Mouse (Mus musculus) forebrain, embryonic 12.5 days (tissue): ENCODE measurements at regions not wholly inside any gene's neighbourhood (a gene's known extent, or its start where the extent isn't known, plus 50 kb on each side); places are given as distances from the start of the nearest gene placed in this dataset.

Experiments
- ATAC-seq: fragments of 200-750 bp; cut with Nextera tagmentation; 2 replicates; pipeline ENCODE4 v1.8.0; 2017; ENCODE audit warnings: moderate TSS enrichment; ENCODE audit not compliant: low FRiP score
- H3K27ac ChIP-seq: fragments of 300-500 bp; sonication (generic); 2 replicates; pipeline ENCODE4 v1.5.1; 2016; ENCODE audit warnings: mild to moderate bottlenecking
- H3K27me3 ChIP-seq: fragments of 300-500 bp; sonication (generic); 2 replicates; pipeline ENCODE4 v1.6.1; 2016; ENCODE audit warnings: mild to moderate bottlenecking
- H3K36me3 ChIP-seq: fragments of 300-500 bp; sonication (generic); replicated peaks from 2 replicates; pipeline ENCODE4 v1.6.1; 2016; ENCODE audit warnings: mild to moderate bottlenecking
- H3K4me1 ChIP-seq: fragments of 300-500 bp; sonication (generic); 2 replicates; pipeline ENCODE4 v1.6.1; 2016
- H3K4me2 ChIP-seq: fragments of 300-500 bp; sonication (generic); 2 replicates; pipeline ENCODE4 v1.6.1; 2016; ENCODE audit warnings: mild to moderate bottlenecking, moderate library complexity
- H3K4me3 ChIP-seq: fragments of 300-500 bp; sonication (generic); replicated peaks from 2 replicates; pipeline ENCODE4 v1.5.1; 2016; ENCODE audit warnings: mild to moderate bottlenecking
- H3K9ac ChIP-seq: fragments of 300-500 bp; sonication (generic); 2 replicates; pipeline ENCODE4 v1.6.1; 2016; ENCODE audit warnings: mild to moderate bottlenecking
- H3K9me3 ChIP-seq: fragments of 300-500 bp; sonication (generic); 2 replicates; pipeline ENCODE4 v1.6.1; 2016
- WGBS: fragments of 180-500 bp; shearing (Covaris S2); methylation state at CpG from one replicate; pipeline ENCODE4 v1.1.7; 2016; 5-methylcytosine and 5-hydroxymethylcytosine counted together

- ATAC-seq = no peak
- H3K9ac ChIP-seq = no peak overlapping the region
- WGBS = 38% methylated on average over 5 of the region's 5 CpGs
Observed at GRCm38 (mm10) chr4:90094196-90094595, 124.4 kb upstream of the Zfp352 start.

GRCm38 (mm10) chr4:90108858-90109257 is 109.8 kb upstream of the Zfp352 start:
- H3K9me3 ChIP-seq = no peaks in the 10 kb centered on the region
- H3K4me2 ChIP-seq = no peak overlapping the region
- H3K27me3 ChIP-seq = no peaks in the 10 kb centered on the region
- 91% methylated on average over 2 of the region's 2 CpGs for WGBS
- no peaks in the 10 kb centered on the region for H3K4me1 ChIP-seq
- no peak overlapping the region for H3K27ac ChIP-seq
- no peak overlapping the region for H3K4me3 ChIP-seq
- H3K9ac ChIP-seq = no peak overlapping the region
- peak; percentile 46; the same call in 1 of the 2 replicates for ATAC-seq
- H3K36me3 ChIP-seq = no peaks in the 10 kb centered on the region

More at GRCm38 (mm10) chr4:90094196-90094595, 124.4 kb upstream of the Zfp352 start:
- no peaks in the 10 kb centered on the region for H3K27me3 ChIP-seq
- H3K27ac ChIP-seq = no peak overlapping the region
- H3K4me3 ChIP-seq = no peak overlapping the region
- H3K4me1 ChIP-seq = no peaks in the 10 kb centered on the region
- no peaks in the 10 kb centered on the region for H3K9me3 ChIP-seq
- no peak overlapping the region for H3K4me2 ChIP-seq
- no peaks in the 10 kb centered on the region for H3K36me3 ChIP-seq

- H3K4me1 ChIP-seq = no peaks in the 10 kb centered on the region
- H3K9ac ChIP-seq = no peak overlapping the region
- H3K9me3 ChIP-seq = no peaks in the 10 kb centered on the region
- no peaks in the 10 kb centered on the region for H3K36me3 ChIP-seq
- no peaks in the 10 kb centered on the region for H3K27me3 ChIP-seq
- no peak overlapping the region for H3K4me2 ChIP-seq
- no peak overlapping the region for H3K4me3 ChIP-seq
- ATAC-seq = peak; percentile 72; the same call in 1 of the 2 replicates
- no peak overlapping the region for H3K27ac ChIP-seq
Observed at GRCm38 (mm10) chr4:90125873-90126272, 92.7 kb upstream of the Zfp352 start.

- H3K9me3 ChIP-seq = no peaks in the 10 kb centered on the region
- no peaks in the 10 kb centered on the region for H3K36me3 ChIP-seq
- no peak overlapping the region for H3K27ac ChIP-seq
- 86% methylated on average over 2 of the region's 2 CpGs for WGBS
- H3K4me3 ChIP-seq = no peak overlapping the region
- H3K4me2 ChIP-seq = no peak overlapping the region
- no peaks in the 10 kb centered on the region for H3K4me1 ChIP-seq
- H3K27me3 ChIP-seq = no peaks in the 10 kb centered on the region
- no peak overlapping the region for H3K9ac ChIP-seq
- no peak for ATAC-seq
Observed at GRCm38 (mm10) chr4:90144101-90144500, 74.5 kb upstream of the Zfp352 start.
